Mouse (Mus musculus): ENCODE measurements around the gene Plcxd2.

- TF ChIP-seq CTCF (IDR thresholded peaks at IDR 0.05; ENCODE audit: borderline replicate concordance, insufficient read depth, low read length) (no peak), POLR2A (IDR thresholded peaks at IDR 0.05; ENCODE audit: low read depth, low read length) (no peak)
Measured at GRCm38 (mm10) chr16:45952501-45952900, 57.5 kb downstream of the Plcxd2 start.

Data from embryonic fibroblast, embryonic 13.5 days (primary cell).